Mouse (Mus musculus): ENCODE measurements at regions not wholly inside any gene's neighbourhood (a gene's known extent, or its start where the extent isn't known, plus 50 kb on each side); places are given as distances from the start of the nearest gene placed in this dataset.

DNA sequence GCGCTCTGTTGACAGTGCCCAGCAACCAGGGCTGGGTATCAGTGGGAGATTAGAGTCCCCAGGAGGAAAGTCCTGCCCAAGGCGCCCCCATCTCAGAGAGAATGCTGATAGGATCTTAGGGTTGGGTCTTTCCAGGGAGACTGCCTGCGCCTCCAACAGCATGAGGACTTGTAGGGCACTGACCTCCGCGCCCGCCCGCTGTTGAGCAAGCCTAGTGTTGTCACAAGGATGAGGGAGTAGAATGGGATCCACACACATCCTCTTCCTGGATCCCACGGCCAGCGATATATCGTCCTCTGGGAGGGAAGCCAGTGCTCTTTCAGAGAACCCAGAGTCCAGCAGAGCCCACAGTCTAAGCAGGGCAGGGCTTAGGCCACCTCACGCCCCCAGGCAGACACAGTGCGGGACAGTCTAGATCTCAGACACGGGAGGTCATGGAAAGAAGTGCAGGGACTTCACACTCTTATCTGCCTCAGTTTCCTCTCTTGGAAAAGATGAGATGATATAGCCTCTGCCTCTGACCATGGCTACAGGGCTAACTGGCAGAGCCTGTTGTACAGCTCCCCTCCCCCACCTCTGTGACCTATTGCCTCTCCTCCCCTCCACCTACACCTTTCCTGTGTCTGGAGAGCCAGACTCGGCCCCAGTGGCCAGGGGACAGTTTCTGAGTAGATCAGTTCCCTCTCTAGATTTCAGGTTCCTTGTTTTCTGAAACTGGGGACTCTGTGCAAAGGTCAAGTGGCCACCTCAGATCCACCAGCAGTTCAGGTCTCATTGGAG is 52.0 kb upstream of the Dusp5 start:
- no peak overlapping the region for H3K9ac ChIP-seq (replicated peaks)
- 74% methylated on average over 14 of the region's 14 CpGs for WGBS
- H3K4me2 ChIP-seq: no peak overlapping the region
- H3K27ac ChIP-seq: no peak overlapping the region
- ATAC-seq (ENCODE audit: insufficient number of reproducible peaks, insufficient read depth, low FRiP score, low TSS enrichment, low read depth): no peak
- H3K4me1 ChIP-seq (replicated peaks): no peaks in the 10 kb centered on the region
- no peaks in the 10 kb centered on the region for H3K27me3 ChIP-seq
- no peaks in the 10 kb centered on the region for H3K9me3 ChIP-seq
- H3K36me3 ChIP-seq: no peaks in the 10 kb centered on the region
- H3K4me3 ChIP-seq (replicated peaks): no peak overlapping the region

DNA sequence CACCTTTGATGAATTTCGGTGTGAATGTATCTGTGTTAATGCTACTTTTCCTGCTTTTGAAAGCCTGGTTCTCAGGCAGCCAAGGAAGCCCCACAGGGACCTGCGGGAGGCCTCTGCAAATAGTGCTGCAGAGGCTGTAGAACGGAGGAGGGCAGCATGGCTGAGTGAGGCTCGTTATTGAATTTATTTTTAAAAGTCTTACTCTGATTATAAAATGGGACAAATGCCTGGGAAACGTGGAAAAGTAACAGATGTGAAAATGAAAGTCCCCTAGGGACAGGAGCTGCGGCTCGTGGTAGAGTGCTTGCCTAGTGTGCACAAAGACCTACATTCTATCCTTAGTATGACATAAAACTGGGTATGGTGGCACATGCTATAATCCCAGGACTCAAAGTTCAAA is 59.7 kb upstream of the Dusp5 start:
- no peaks in the 10 kb centered on the region for H3K36me3 ChIP-seq
- ATAC-seq (ENCODE audit: insufficient number of reproducible peaks, insufficient read depth, low FRiP score, low TSS enrichment, low read depth): no peak
- no peak overlapping the region for H3K27ac ChIP-seq
- 30% methylated on average over 7 of the region's 7 CpGs for WGBS
- no peak overlapping the region for H3K4me2 ChIP-seq
- H3K27me3 ChIP-seq: no peaks in the 10 kb centered on the region
- no peak overlapping the region for H3K9ac ChIP-seq (replicated peaks)
- peaks cover 16% of the 10 kb centered on the region for H3K9me3 ChIP-seq
- H3K4me1 ChIP-seq (replicated peaks): peaks cover 7% of the 10 kb centered on the region; the same call in 1 of the 2 replicates
- no peak overlapping the region for H3K4me3 ChIP-seq (replicated peaks)

DNA sequence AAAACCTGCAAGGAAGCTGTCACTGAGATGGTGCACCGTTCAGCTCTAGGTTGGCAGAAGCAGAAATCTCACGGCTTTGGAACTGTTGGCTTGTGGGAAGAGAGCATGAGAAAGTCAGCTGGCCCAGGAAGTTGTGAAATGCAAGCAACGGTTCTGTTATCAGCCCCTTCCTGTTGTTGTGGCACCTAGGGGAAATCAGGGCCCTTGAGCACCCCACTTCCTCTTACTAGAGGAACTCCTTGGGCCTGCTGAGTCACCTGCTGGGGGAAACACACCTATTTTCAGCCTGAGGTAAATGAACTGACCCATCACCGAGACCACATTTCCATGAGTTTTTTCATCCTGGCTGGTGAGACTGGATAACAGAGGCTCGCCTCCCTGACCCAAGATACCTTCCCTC is 64.2 kb upstream of the Dusp5 start:
- H3K27me3 ChIP-seq: peaks cover 14% of the 10 kb centered on the region
- no peaks in the 10 kb centered on the region for H3K36me3 ChIP-seq
- 71% methylated on average over 5 of the region's 5 CpGs for WGBS
- no peak overlapping the region for H3K9ac ChIP-seq (replicated peaks)
- no peak overlapping the region for H3K4me2 ChIP-seq
- peaks cover 16% of the 10 kb centered on the region for H3K9me3 ChIP-seq
- no peak overlapping the region for H3K4me3 ChIP-seq (replicated peaks)
- H3K4me1 ChIP-seq (replicated peaks): peaks cover 22% of the 10 kb centered on the region
- H3K27ac ChIP-seq: no peak overlapping the region
- ATAC-seq (ENCODE audit: insufficient number of reproducible peaks, insufficient read depth, low FRiP score, low TSS enrichment, low read depth): no peak

DNA sequence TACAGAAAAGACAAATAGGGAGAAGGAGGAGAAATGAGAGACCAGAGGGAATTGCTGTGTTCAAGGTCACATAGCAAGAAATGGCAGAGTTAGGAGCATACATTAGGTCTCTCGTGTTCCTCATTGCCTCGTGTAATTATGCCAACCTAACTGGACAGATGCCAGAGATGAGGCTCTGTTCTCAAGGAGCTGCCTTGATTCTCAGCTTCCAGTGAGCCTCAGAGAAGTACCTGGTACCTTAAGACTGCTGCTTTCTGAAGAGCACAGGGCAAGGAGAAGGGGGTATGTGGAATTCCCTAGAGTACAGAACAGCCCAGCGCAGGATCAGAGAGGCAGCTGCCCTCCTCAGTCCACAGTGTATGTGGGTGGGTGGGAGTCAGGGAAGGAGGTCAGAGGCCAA is 64.8 kb upstream of the Dusp5 start:
- no peak overlapping the region for H3K4me3 ChIP-seq (replicated peaks)
- peaks cover 24% of the 10 kb centered on the region for H3K4me1 ChIP-seq (replicated peaks)
- H3K9me3 ChIP-seq: peaks cover 16% of the 10 kb centered on the region
- no peak overlapping the region for H3K9ac ChIP-seq (replicated peaks)
- H3K36me3 ChIP-seq: no peaks in the 10 kb centered on the region
- no peak for ATAC-seq (ENCODE audit: insufficient number of reproducible peaks, insufficient read depth, low FRiP score, low TSS enrichment, low read depth)
- H3K4me2 ChIP-seq: no peak overlapping the region
- 89% methylated on average over 3 of the region's 3 CpGs for WGBS
- peaks cover 15% of the 10 kb centered on the region for H3K27me3 ChIP-seq
- no peak overlapping the region for H3K27ac ChIP-seq

DNA sequence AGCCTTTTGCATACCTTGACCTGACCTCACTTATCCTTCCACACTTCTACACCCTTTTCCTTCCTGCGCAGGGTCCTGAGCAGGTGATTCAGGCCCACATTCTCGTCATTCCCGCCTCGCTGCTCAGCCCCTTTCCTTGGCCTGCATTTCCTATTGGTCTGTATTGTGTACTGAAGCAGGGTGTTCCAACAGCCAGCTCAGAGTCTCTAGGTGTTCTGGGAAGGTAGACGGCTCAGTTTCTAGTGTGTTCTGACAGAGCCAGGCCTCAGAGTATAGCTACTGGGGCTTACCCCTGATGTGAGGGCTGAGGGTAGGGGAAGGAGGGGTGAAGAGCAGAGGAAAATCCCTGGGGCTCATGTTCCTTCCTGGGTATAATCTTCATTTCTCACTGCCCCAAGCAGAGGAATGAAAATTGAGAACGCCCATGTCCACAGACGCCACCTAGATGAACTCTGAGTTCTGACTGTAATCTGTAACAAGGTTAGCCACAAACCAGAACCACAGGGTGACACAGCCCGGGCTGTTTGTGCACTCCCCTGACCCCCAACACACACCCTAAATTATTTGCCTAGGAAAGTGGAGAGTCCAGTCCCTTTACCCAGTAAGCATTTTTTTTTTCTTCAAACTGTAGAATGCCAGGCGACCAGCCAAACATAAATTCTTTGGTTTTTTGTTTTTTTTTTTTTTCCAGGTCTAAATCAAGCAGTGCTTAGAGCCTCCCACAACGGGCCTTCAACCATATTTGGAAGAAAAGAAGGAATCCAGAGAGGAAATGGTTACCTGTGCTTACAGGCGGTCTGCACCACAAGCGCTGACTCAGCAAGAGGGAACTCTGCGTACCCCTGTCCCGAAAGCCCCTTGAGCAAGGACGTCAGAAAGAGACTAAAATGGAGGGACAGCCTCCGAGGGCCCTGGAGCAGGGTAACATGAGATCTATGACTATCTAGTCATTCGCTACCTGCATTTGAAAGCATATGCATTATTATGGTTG is 67.6 kb upstream of the Dusp5 start:
- WGBS: 64% methylated on average over 17 of the region's 17 CpGs
- Histone ChIP-seq H3K4me2 (no peak overlapping the region), H3K27me3 (peaks cover 32% of the 10 kb centered on the region), H3K27ac (no peak overlapping the region), H3K9ac (replicated peaks) (no peak overlapping the region), H3K36me3 (no peaks in the 10 kb centered on the region), H3K9me3 (peaks cover 3% of the 10 kb centered on the region), H3K4me1 (replicated peaks) (peaks cover 29% of the 10 kb centered on the region), H3K4me3 (replicated peaks) (no peak overlapping the region)
- ATAC-seq (ENCODE audit: insufficient number of reproducible peaks, insufficient read depth, low FRiP score, low TSS enrichment, low read depth): no peak

DNA sequence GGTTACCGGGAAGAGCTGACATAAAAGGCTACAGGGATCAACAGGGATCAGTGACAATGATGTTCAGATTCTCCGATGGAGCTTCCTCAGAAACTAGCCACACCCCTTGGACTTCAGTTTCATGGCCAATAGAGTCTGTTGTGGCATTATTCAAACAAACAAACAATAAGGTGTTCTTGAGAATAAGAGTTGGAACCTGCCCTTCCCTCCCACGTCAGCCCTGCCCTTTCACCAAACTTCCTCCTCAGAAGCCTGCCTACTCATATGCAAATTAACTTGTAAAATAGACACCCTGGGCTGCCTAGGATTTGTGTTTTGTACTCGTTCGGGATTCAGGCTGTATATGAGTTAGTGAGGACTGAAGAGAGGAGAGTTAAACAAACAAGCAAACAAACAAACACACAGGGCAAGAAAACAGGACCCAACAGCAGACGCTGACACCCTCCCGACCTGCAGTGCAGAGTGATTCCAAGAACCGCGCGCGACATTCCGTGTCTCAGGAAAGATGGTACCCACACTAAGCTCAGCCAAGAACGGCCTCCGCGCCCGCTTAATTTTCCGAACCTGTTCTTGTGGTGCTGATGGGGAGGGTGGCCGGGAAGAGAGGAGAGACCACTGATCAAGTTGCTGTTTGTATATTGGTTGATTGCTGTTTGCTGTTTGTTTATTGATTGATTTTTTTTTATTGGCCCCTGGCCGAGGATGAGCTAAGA is 68.4 kb upstream of the Dusp5 start:
- H3K36me3 ChIP-seq: no peaks in the 10 kb centered on the region
- no peaks in the 10 kb centered on the region for H3K9me3 ChIP-seq
- H3K27me3 ChIP-seq: peaks cover 32% of the 10 kb centered on the region
- H3K4me1 ChIP-seq (replicated peaks): peaks cover 29% of the 10 kb centered on the region
- no peak overlapping the region for H3K9ac ChIP-seq (replicated peaks)
- no peak for ATAC-seq (ENCODE audit: insufficient number of reproducible peaks, insufficient read depth, low FRiP score, low TSS enrichment, low read depth)
- no peak overlapping the region for H3K4me3 ChIP-seq (replicated peaks)
- 8% methylated on average over 19 of the region's 19 CpGs for WGBS
- no peak overlapping the region for H3K27ac ChIP-seq
- peak overlapping the region; percentile 15; the same call in 1 of the 2 replicates for H3K4me2 ChIP-seq

DNA sequence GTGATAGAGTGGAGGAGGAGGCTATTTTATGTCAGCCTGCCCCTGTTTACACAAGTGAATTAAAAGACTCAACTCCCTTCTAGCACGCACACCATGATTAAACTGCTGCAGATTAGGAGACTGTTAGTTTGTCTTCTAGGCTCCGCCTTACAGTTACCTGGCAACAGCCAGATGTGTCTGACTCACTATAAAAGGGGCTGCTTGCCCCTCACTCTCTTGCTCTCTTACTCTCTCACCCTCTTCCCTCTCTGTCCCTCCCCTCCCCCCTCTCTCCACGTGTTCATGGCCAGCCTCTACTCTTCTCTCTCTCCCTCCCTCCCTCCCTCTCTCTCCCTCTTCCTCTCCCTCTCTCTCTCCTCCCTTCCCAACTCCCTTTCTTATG is 69.0 kb upstream of the Smndc1 start:
- peaks cover 32% of the 10 kb centered on the region for H3K27me3 ChIP-seq
- no peak overlapping the region for H3K4me2 ChIP-seq
- H3K36me3 ChIP-seq: no peaks in the 10 kb centered on the region
- H3K4me3 ChIP-seq (replicated peaks): no peak overlapping the region
- no peak overlapping the region; the same call in 1 of the 2 replicates for H3K9ac ChIP-seq (replicated peaks)
- H3K27ac ChIP-seq: no peak overlapping the region
- H3K4me1 ChIP-seq (replicated peaks): peaks cover 29% of the 10 kb centered on the region
- WGBS: 16% methylated on average over 3 of the region's 3 CpGs
- no peaks in the 10 kb centered on the region for H3K9me3 ChIP-seq
- peak; percentile 16; the same call in 1 of the 2 replicates for ATAC-seq (ENCODE audit: insufficient number of reproducible peaks, insufficient read depth, low FRiP score, low TSS enrichment, low read depth)

DNA sequence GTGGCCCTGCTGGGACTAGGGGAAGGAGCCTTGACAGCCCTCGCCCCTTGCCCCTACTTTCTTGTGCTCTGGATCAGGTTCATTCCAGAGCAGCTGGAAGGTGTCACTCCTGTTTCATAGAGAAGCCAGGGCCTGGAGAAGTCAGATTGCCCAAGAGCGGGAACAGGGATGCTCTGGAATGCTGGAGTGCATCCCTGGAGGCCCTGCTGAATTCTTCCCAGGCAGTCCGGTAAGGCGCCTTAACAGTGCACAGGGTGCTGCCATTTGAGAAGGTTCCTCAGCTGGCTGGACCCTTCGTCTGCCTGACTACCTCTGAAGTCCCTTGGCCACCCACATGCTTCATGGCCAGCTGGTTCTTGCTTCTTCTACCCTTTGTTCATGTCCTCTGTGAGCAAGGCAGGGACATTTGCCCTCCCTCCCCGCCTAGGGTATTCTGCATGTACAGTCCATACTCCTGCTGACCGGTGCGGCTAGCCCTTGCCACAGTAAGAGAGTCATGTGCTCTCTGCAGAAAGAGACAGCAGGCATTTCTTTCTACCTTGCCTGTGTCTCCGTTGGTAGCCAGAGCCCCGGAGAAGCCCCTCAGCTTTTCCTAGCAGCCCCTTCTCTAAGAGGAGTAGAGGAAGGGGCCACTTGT is 68.5 kb upstream of the Smndc1 start:
- Histone ChIP-seq H3K9ac (replicated peaks) (no peak overlapping the region; the same call in 1 of the 2 replicates), H3K27me3 (peaks cover 32% of the 10 kb centered on the region), H3K36me3 (no peaks in the 10 kb centered on the region), H3K4me2 (no peak overlapping the region), H3K27ac (no peak overlapping the region), H3K9me3 (no peaks in the 10 kb centered on the region), H3K4me1 (replicated peaks) (peaks cover 33% of the 10 kb centered on the region), H3K4me3 (replicated peaks) (no peak overlapping the region)
- ATAC-seq (ENCODE audit: insufficient number of reproducible peaks, insufficient read depth, low FRiP score, low TSS enrichment, low read depth): peak; percentile 22; the same call in 1 of the 2 replicates
- WGBS: 29% methylated on average over 10 of the region's 10 CpGs

DNA sequence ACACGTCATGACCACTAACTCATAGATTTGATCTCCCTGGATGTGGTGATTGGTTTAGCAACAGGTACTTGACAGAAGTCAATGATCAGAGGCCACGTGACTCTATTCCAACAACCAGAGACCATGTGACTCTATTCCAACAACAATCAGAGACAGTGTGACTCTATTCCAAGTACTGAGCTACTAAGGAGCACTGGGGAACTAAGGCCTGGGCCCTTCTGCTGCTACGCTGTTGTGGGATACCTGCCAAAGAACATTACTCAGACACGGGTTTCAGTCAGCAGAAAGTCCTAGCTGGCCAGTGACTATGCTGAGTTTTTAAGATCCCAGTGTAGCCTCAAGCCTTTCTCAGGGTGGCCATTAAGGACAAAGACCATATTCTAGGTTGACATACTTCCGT is 66.3 kb upstream of the Smndc1 start:
- WGBS: 89% methylated on average over 5 of the region's 5 CpGs
- no peak overlapping the region for H3K4me2 ChIP-seq
- H3K4me1 ChIP-seq (replicated peaks): peaks cover 48% of the 10 kb centered on the region

DNA sequence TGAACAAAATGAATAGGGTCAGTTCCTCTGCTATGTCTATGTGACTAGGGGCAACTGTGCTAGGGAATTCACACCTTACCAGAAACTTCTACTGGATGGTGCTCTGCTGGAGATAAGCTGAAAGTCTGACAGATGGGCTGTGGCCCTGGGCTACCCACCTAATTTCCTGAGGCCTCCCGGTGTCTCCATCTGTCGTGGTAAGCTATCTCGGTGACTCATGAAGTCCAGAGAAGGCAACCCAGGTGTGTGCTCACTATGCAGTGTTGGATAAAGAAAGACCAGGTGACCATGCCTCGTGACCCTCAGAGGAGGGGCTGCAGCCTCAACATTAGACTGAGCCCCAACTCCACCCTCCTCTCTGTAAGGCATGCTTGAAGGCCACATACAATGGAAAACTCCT is 64.2 kb upstream of the Smndc1 start:
- WGBS: 74% methylated on average over 4 of the region's 4 CpGs
- Histone ChIP-seq H3K36me3 (no peaks in the 10 kb centered on the region), H3K4me3 (replicated peaks) (no peak overlapping the region), H3K27me3 (peaks cover 20% of the 10 kb centered on the region), H3K4me1 (replicated peaks) (peaks cover 34% of the 10 kb centered on the region), H3K9ac (replicated peaks) (no peak overlapping the region), H3K27ac (no peak overlapping the region), H3K9me3 (no peaks in the 10 kb centered on the region), H3K4me2 (no peak overlapping the region)
- ATAC-seq (ENCODE audit: insufficient number of reproducible peaks, insufficient read depth, low FRiP score, low TSS enrichment, low read depth): no peak

More for the DNA sequence above, 66.3 kb upstream of the Smndc1 start:
- H3K27me3 ChIP-seq: peaks cover 32% of the 10 kb centered on the region
- no peaks in the 10 kb centered on the region for H3K9me3 ChIP-seq
- H3K27ac ChIP-seq: no peak overlapping the region
- no peaks in the 10 kb centered on the region for H3K36me3 ChIP-seq
- no peak overlapping the region for H3K4me3 ChIP-seq (replicated peaks)
- no peak overlapping the region for H3K9ac ChIP-seq (replicated peaks)
- no peak for ATAC-seq (ENCODE audit: insufficient number of reproducible peaks, insufficient read depth, low FRiP score, low TSS enrichment, low read depth)
